Mouse (Mus musculus): ENCODE data around the gene Kcnip2. TPM values are rescaled to one million over a fixed set of nuclear protein-coding genes. Genes with fewer than 3 reads are reported as not detected.
A peak's percentile ranks its signal among the peaks of the same experiment; 100 is the strongest.

The Kcnip2 gene
- polyA plus RNA-seq, 1 experiment from 2014 or later: 1.0 TPM

DNA sequence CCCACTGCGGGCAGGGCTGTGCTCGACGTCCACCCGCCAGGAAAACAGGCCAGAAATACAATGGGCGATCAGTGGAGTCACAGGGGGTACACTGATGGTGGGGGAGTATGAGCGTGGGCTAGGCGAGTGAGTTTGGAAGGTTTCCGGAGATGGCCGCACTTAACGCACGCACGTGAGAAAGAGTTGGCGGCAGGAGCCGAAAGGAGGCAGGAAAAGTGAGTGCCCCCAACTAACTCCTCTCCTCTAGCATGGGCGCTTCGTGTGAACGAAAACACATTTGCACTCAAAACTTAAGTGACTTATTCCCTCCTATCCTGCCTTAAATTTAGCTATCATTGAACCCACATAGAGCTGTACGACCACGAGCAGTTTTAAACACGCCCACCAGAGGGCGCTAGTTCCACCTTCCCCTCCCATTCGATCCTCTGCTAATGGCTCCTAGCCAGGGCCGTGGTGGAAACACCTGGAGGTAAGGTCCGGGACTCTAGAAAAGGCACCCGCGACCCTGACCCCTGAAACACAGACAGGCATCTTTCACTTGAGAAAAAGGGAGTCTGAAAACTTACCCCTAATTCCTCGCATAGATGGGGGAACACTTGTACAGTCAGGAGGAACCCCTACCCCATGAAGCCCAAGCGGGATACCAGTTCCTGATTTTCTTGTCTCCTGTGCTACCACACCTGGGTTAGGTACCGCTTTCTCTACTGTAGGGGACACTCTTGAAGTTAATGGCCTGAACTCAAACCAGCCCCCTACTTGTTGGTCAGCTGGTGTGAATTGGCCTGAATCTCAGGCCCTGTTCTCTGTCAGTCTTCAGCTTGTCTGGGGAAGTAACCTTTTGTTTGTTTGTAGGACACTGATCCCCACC lies 69.5 kb downstream of the Kcnip2 start:
- Histone ChIP-seq H3K9ac (replicated peaks; ENCODE audit: low read depth) (no peak overlapping the region), H3K27me3 (replicated peaks; ENCODE audit: insufficient read depth, low read length) (peaks cover 36% of the 10 kb centered on the region), H3K4me2 (replicated peaks; ENCODE audit: low read depth, low read length) (no peak overlapping the region), H3K4me3 (ENCODE audit: low read depth, low read length) (no peak overlapping the region), H3K9me3 (ENCODE audit: low read length) (no peaks in the 10 kb centered on the region), H3K4me1 (ENCODE audit: insufficient read depth, low read depth, low read length) (peaks cover 13% of the 10 kb centered on the region; the same call in 1 of the 2 replicates), H3K36me3 (ENCODE audit: insufficient read depth, low read length) (peaks cover 2% of the 10 kb centered on the region; the same call in 1 of the 2 replicates), H3K27ac (ENCODE audit: low read length) (no peak overlapping the region)
- TF ChIP-seq CTCF (IDR thresholded peaks at IDR 0.05) (peak; percentile 85), EP300 (IDR thresholded peaks at IDR 0.05) (no peak)
- ATAC-seq (peak; percentile 23; the same call in 1 of the 2 replicates), DNase-seq (ENCODE audit: low spot score) (peak; percentile 71)
- WGBS: 11% methylated on average over 29 of the region's 29 CpGs

DNA sequence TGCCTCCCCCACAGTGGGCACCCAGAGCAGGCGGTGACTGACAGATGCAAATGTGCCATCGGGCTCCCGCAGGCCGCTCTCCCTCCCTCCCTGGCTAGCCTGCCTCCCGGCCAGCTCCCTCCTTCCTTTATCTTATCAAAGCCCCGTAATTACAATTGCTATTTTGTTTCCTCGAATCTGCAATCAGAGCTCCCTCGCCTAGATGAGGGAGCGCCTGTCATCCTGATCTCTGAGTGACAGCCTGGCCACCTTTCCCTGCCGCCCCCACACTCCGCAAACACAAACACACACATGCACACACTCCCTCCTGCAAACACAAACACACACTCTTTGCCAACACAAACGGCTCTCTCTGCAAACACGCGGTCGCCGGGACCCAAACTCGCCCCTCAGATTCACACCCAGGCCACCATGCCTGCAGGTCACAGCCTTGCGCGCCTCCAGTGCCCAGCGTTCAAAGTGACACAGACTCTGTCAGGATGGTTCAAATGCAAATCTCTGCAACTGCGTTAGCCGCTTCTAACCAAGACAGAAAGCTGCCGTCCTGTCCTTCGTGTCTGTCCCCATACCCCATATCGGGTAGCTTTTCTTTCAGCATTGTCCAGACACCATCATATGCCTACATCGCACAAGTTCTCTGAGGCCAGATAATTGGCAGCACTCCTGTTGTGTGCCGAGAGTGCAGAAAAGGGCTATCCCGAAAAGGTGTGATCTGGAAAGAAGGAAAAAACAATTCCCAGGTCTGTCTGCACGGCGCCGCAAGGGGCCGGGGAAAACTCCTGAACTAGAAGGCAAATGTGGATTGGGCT lies 70.3 kb downstream of the Kcnip2 start:
- H3K27ac ChIP-seq (ENCODE audit: low read length): no peak overlapping the region
- no peak overlapping the region for H3K4me3 ChIP-seq (ENCODE audit: low read depth, low read length)
- peaks cover 13% of the 10 kb centered on the region; the same call in 1 of the 2 replicates for H3K4me1 ChIP-seq (ENCODE audit: insufficient read depth, low read depth, low read length)
- no peak overlapping the region for H3K4me2 ChIP-seq (replicated peaks; ENCODE audit: low read depth, low read length)
- 15% methylated on average over 32 of the region's 32 CpGs for WGBS
- TF ChIP-seq EP300 (IDR thresholded peaks at IDR 0.05) (no peak), CTCF (IDR thresholded peaks at IDR 0.05) (no peak)
- H3K9me3 ChIP-seq (ENCODE audit: low read length): no peaks in the 10 kb centered on the region
- no peak overlapping the region for H3K9ac ChIP-seq (replicated peaks; ENCODE audit: low read depth)
- H3K27me3 ChIP-seq (replicated peaks; ENCODE audit: insufficient read depth, low read length): peaks cover 39% of the 10 kb centered on the region
- DNase-seq (ENCODE audit: low spot score): no peak
- no peak for ATAC-seq
- H3K36me3 ChIP-seq (ENCODE audit: insufficient read depth, low read length): no peaks in the 10 kb centered on the region

DNA sequence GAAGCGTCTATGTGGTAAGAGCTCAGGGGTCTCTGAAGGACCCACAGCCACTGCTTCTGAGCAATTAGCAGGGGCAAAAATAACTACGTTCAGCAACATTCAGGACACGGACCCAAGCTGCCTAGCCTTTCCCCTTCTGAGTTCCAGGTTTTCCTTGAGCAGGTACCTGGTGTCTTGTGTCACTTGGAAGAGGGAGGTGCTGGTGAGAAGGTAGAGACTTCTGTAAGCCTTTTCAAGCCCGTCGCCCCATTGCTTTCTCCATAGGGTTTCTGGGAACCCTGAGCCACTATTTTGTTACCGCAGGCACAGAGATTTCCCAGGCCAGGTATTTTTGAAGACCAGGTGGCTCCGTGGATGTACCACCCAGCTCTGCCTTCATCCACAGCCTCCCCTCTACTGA lies 72.2 kb downstream of the Kcnip2 start:
- H3K9ac ChIP-seq (replicated peaks; ENCODE audit: low read depth): no peak overlapping the region
- H3K4me2 ChIP-seq (replicated peaks; ENCODE audit: low read depth, low read length): no peak overlapping the region
- TF ChIP-seq CTCF (IDR thresholded peaks at IDR 0.05) (no peak), EP300 (IDR thresholded peaks at IDR 0.05) (no peak)
- ATAC-seq (no peak), DNase-seq (ENCODE audit: low spot score) (no peak)
- no peaks in the 10 kb centered on the region for H3K36me3 ChIP-seq (ENCODE audit: insufficient read depth, low read length)
- WGBS: 34% methylated on average over 7 of the region's 7 CpGs
- H3K4me3 ChIP-seq (ENCODE audit: low read depth, low read length): no peak overlapping the region
- no peaks in the 10 kb centered on the region for H3K9me3 ChIP-seq (ENCODE audit: low read length)
- peaks cover 54% of the 10 kb centered on the region for H3K27me3 ChIP-seq (replicated peaks; ENCODE audit: insufficient read depth, low read length)
- no peak overlapping the region for H3K27ac ChIP-seq (ENCODE audit: low read length)
- peaks cover 11% of the 10 kb centered on the region; the same call in 1 of the 2 replicates for H3K4me1 ChIP-seq (ENCODE audit: insufficient read depth, low read depth, low read length)

DNA sequence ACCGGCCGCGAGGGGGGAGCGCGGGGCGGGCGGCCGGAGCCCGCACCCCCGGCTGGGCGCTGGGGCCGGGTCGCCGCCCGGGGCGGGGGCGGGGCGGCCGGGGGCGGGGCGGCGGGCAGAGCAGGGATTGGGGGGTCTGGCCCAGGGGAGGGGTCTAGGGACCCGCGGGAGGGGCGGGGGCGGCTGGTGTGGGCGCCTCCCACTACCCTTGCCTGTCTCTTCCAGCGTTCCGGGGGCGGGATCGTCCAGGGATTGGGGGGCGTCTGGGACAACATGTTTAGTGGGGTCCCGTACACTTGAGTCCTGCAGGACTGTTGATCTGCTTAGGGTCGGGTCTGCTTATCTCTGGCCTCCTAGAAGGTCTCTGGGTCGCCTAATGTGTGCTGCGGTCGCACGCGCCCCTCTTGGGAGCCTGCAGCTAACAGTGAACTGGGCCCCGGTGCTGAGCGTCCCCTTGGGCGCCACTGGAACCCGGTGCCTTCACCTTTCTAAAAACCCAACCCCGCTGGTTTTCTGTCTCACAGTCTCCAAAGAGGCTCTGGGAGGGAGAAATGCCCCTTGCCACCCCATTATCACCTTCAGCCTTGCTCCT lies 72.8 kb downstream of the Kcnip2 start:
- H3K27me3 ChIP-seq (replicated peaks; ENCODE audit: insufficient read depth, low read length): peaks cover 58% of the 10 kb centered on the region
- ATAC-seq: no peak
- peak overlapping the region; percentile 76 for H3K4me2 ChIP-seq (replicated peaks; ENCODE audit: low read depth, low read length)
- TF ChIP-seq EP300 (IDR thresholded peaks at IDR 0.05): no peak
- no peak for TF ChIP-seq CTCF (IDR thresholded peaks at IDR 0.05)
- H3K9ac ChIP-seq (replicated peaks; ENCODE audit: low read depth): no peak overlapping the region
- DNase-seq (ENCODE audit: low spot score): no peak
- H3K27ac ChIP-seq (ENCODE audit: low read length): no peak overlapping the region
- no peaks in the 10 kb centered on the region for H3K9me3 ChIP-seq (ENCODE audit: low read length)
- H3K4me3 ChIP-seq (ENCODE audit: low read depth, low read length): peak overlapping the region; percentile 42; the same call in 1 of the 2 replicates
- H3K36me3 ChIP-seq (ENCODE audit: insufficient read depth, low read length): no peaks in the 10 kb centered on the region
- WGBS: 5% methylated on average over 17 of the region's 44 CpGs
- peaks cover 7% of the 10 kb centered on the region; the same call in 1 of the 2 replicates for H3K4me1 ChIP-seq (ENCODE audit: insufficient read depth, low read depth, low read length)

- no peak for DNase-seq (ENCODE audit: low spot score)
- no peaks in the 10 kb centered on the region for H3K9me3 ChIP-seq (ENCODE audit: low read length)
- H3K4me2 ChIP-seq (replicated peaks; ENCODE audit: low read depth, low read length): peak within 1 kb of the TSS; percentile 76
- no peak for TF ChIP-seq EP300 (IDR thresholded peaks at IDR 0.05)
- TF ChIP-seq CTCF (IDR thresholded peaks at IDR 0.05): no peak
- H3K27me3 ChIP-seq (replicated peaks; ENCODE audit: insufficient read depth, low read length): peaks cover 65% of the 10 kb centered on the region
- ATAC-seq: no peak; the same call in 1 of the 2 replicates
- no peak within 1 kb of the TSS for H3K27ac ChIP-seq (ENCODE audit: low read length)
- no peak within 1 kb of the TSS for H3K9ac ChIP-seq (replicated peaks; ENCODE audit: low read depth)
- under 1% methylated on average over 41 of the region's 68 CpGs for WGBS
- peaks cover 7% of the 10 kb centered on the region; the same call in 1 of the 2 replicates for H3K4me1 ChIP-seq (ENCODE audit: insufficient read depth, low read depth, low read length)
- H3K4me3 ChIP-seq (ENCODE audit: low read depth, low read length): peak within 1 kb of the TSS; percentile 42
- no peaks in the 10 kb centered on the region for H3K36me3 ChIP-seq (ENCODE audit: insufficient read depth, low read length)
Measured at GRCm38 (mm10) chr19:45742218-45742983, 73.5 kb downstream of the Kcnip2 start, which contains the start of gene Fgf8. Fgf8 (minus strand) TSS chr19:45742915.

Other genes starting within 250 kb of the Kcnip2 start
- gene Fbxw4, start 155.7 kb downstream of the Kcnip2 start, polyA plus RNA-seq (2015; fragmentation: Nextera tagmentation; extraction: Ambion mirVana): 2.9 and 4.6 TPM in 2 replicates
- not detected in 2 replicates for gene Fgf8, start 73.1 kb downstream of the Kcnip2 start, polyA plus RNA-seq (2015; fragmentation: Nextera tagmentation; extraction: Ambion mirVana)
- gene Npm3, start 66.5 kb downstream of the Kcnip2 start, polyA plus RNA-seq (2015; fragmentation: Nextera tagmentation; extraction: Ambion mirVana): 7.7 and 8.1 TPM in 2 replicates
- 26.4 and 33.9 TPM in 2 replicates for gene Mgea5, start 32.2 kb downstream of the Kcnip2 start, polyA plus RNA-seq (2015; fragmentation: Nextera tagmentation; extraction: Ambion mirVana)
- 8.8 and 9.0 TPM in 2 replicates for gene Armh3, start 182.4 kb upstream of the Kcnip2 start, polyA plus RNA-seq (2015; fragmentation: Nextera tagmentation; extraction: Ambion mirVana)
- 8.9 and 9.6 TPM in 2 replicates for gene Hps6, start 187.4 kb upstream of the Kcnip2 start, polyA plus RNA-seq (2015; fragmentation: Nextera tagmentation; extraction: Ambion mirVana)
- 6.0 and 6.9 TPM in 2 replicates for gene Pprc1, start 228.8 kb upstream of the Kcnip2 start, polyA plus RNA-seq (2015; fragmentation: Nextera tagmentation; extraction: Ambion mirVana)
- 96.3 and 107 TPM in 2 replicates for gene Ldb1, start 229.2 kb upstream of the Kcnip2 start, polyA plus RNA-seq (2015; fragmentation: Nextera tagmentation; extraction: Ambion mirVana)